Mouse (Mus musculus): ENCODE measurements around the gene Gm10840. TPM values are rescaled to one million over a fixed set of nuclear protein-coding genes. Genes with fewer than 3 reads are reported as not detected.
"Not testable (repeated sequence)": the region's sequence is repeated elsewhere in the genome, so short reads cannot be mapped to it uniquely, and the experiment has no call there.

Gene Gm10840
- total and polyA plus RNA-seq, 3 experiments = not detected

- Histone ChIP-seq H3K4me1 (ENCODE audit: control insufficient read depth in 1 of 2, insufficient read depth in 2 of 2) (peaks cover 6 to 57% of the 10 kb centered on the region in 2 experiments), H3K79me2 (replicated peaks; ENCODE audit: control insufficient read depth, extremely low read depth, insufficient read depth, poor library complexity, severe bottlenecking) (0 out of 2 replicates have a peak, but pooled peaks cover 4% of the 10 kb centered on the region), H3K4me2 (ENCODE audit: insufficient read depth, low read depth, poor library complexity, severe bottlenecking) (no peak overlapping the region), H3K9ac (ENCODE audit: insufficient read depth, low read depth) (no peak overlapping the region), H3K4me3 (replicated peaks in 1 of 3; ENCODE audit: low read depth in 2 of 3, low read length in 2 of 3, poor library complexity in 1 of 3) (no peak overlapping the region), H3K36me3 (replicated peaks in 1 of 2; ENCODE audit: control insufficient read depth in 1 of 2, insufficient read depth in 1 of 2, low read length in 1 of 2) (peaks cover 20 to 43% of the 10 kb centered on the region in 2 experiments), H3K27me3 (replicated peaks) (no peaks in the 10 kb centered on the region), H3K9me3 (replicated peaks; ENCODE audit: low read length) (no peaks in the 10 kb centered on the region), H3K27ac (ENCODE audit: insufficient read depth, low read depth) (no peak overlapping the region)
- TF ChIP-seq RAD21 (IDR thresholded peaks at IDR 0.05; ENCODE audit: low read depth, low read length) (no peak), KAT2A (IDR thresholded peaks at IDR 0.05; ENCODE audit: insufficient replicate concordance, low read length) (no peak), TCF12 (IDR thresholded peaks at IDR 0.05; ENCODE audit: low read depth, low read length) (no peak), MEF2A (IDR thresholded peaks at IDR 0.05; ENCODE audit: borderline replicate concordance, low read depth, low read length) (no peak), RCOR1 (conservative IDR thresholded peaks at IDR 0.05; ENCODE audit: low read depth, low read length) (no peak), EP300 (IDR thresholded peaks at IDR 0.05; ENCODE audit: low read length) (no peak), ZMIZ1 (IDR thresholded peaks at IDR 0.05; ENCODE audit: low read depth, low read length) (no peak), HCFC1 (IDR thresholded peaks at IDR 0.05; ENCODE audit: low read depth, low read length) (no peak), NRF1 (IDR thresholded peaks at IDR 0.05; ENCODE audit: low read depth, low read length) (no peak), GABPA (IDR thresholded peaks at IDR 0.05; ENCODE audit: insufficient replicate concordance, low read depth, low read length) (no peak), USF2 (conservative IDR thresholded peaks at IDR 0.05; ENCODE audit: low read depth, low read length) (no peak), NELFE (IDR thresholded peaks at IDR 0.05; ENCODE audit: low read depth, low read length) (no peak), IRF4 (IDR thresholded peaks at IDR 0.05; ENCODE audit: low read depth, low read length) (no peak), JUN (IDR thresholded peaks at IDR 0.05; ENCODE audit: insufficient read depth, low read depth, low read length) (no peak)
- no peak for DNase-seq (ENCODE audit: extremely low read depth)
- in situ Hi-C loops (cut with MboI; ENCODE audit: low pct_ligation_motif_present, low pct_unique_long_range_greater_than_20kb, low sequenced_read_pairs) = no loop called here
- dilution Hi-C loops (cut with MboI; ENCODE audit: extremely low pct_ligation_motif_present, extremely low pct_unique_long_range_greater_than_20kb, low sequenced_read_pairs) = no loop called here
Measured at GRCm38 (mm10) chr11:106195341-106195740, 34.7 kb downstream of the Gm10840 start.

GRCm38 (mm10) chr11:106198277-106198676 lies 37.6 kb downstream of the Gm10840 start:
- no peak for TF ChIP-seq ELF1 (IDR thresholded peaks at IDR 0.05; ENCODE audit: low read depth, low read length)
- no peak for TF ChIP-seq NELFE (IDR thresholded peaks at IDR 0.05; ENCODE audit: low read depth, low read length)
- no peak for TF ChIP-seq UBTF (IDR thresholded peaks at IDR 0.05; ENCODE audit: low read depth, low read length)
- no peak for TF ChIP-seq MAZ (IDR thresholded peaks at IDR 0.05; ENCODE audit: low read depth, low read length)
- peaks cover 31 to 53% of the 10 kb centered on the region in 2 experiments for H3K36me3 ChIP-seq (replicated peaks in 1 of 2; ENCODE audit: control insufficient read depth in 1 of 2, insufficient read depth in 1 of 2, low read length in 1 of 2)
- H3K27ac ChIP-seq (ENCODE audit: insufficient read depth, low read depth) = no peak overlapping the region
- no peaks in the 10 kb centered on the region for H3K9me3 ChIP-seq (replicated peaks; ENCODE audit: low read length)
- H3K79me2 ChIP-seq (replicated peaks; ENCODE audit: control insufficient read depth, extremely low read depth, insufficient read depth, poor library complexity, severe bottlenecking) = peaks cover 8% of the 10 kb centered on the region
- H3K27me3 ChIP-seq (replicated peaks) = no peaks in the 10 kb centered on the region
- no peak overlapping the region for H3K9ac ChIP-seq (ENCODE audit: insufficient read depth, low read depth)
- H3K4me2 ChIP-seq (ENCODE audit: insufficient read depth, low read depth, poor library complexity, severe bottlenecking) = no peak overlapping the region
- H3K4me3 ChIP-seq (replicated peaks in 1 of 3; ENCODE audit: low read depth in 2 of 3, low read length in 2 of 3, poor library complexity in 1 of 3) = no peak overlapping the region
- H3K4me1 ChIP-seq (ENCODE audit: control insufficient read depth in 1 of 2, insufficient read depth in 2 of 2) = peaks cover 10 to 72% of the 10 kb centered on the region in 2 experiments
- peak; percentile 38 for DNase-seq (ENCODE audit: extremely low read depth)
- in situ Hi-C loops (cut with MboI; ENCODE audit: low pct_ligation_motif_present, low pct_unique_long_range_greater_than_20kb, low sequenced_read_pairs) (no loop called here), dilution Hi-C loops (cut with MboI; ENCODE audit: extremely low pct_ligation_motif_present, extremely low pct_unique_long_range_greater_than_20kb, low sequenced_read_pairs) (no loop called here)

- H3K4me3 ChIP-seq (replicated peaks in 1 of 3; ENCODE audit: low read depth in 2 of 3, low read length in 2 of 3, poor library complexity in 1 of 3); H3K27ac ChIP-seq (ENCODE audit: insufficient read depth, low read depth); in situ Hi-C loops (cut with MboI; ENCODE audit: low pct_ligation_motif_present, low pct_unique_long_range_greater_than_20kb, low sequenced_read_pairs); dilution Hi-C loops (cut with MboI; ENCODE audit: extremely low pct_ligation_motif_present, extremely low pct_unique_long_range_greater_than_20kb, low sequenced_read_pairs); H3K9me3 ChIP-seq (replicated peaks; ENCODE audit: low read length); H3K9ac ChIP-seq (ENCODE audit: insufficient read depth, low read depth); DNase-seq (ENCODE audit: extremely low read depth); H3K27me3 ChIP-seq (replicated peaks); H3K4me2 ChIP-seq (ENCODE audit: insufficient read depth, low read depth, poor library complexity, severe bottlenecking); H3K79me2 ChIP-seq (replicated peaks; ENCODE audit: control insufficient read depth, extremely low read depth, insufficient read depth, poor library complexity, severe bottlenecking): not testable (repeated sequence)
- Histone ChIP-seq H3K4me1 (ENCODE audit: control insufficient read depth in 1 of 2, insufficient read depth in 2 of 2) (peaks cover 10 to 67% of the 10 kb centered on the region in 2 experiments), H3K36me3 (replicated peaks in 1 of 2; ENCODE audit: control insufficient read depth in 1 of 2, insufficient read depth in 1 of 2, low read length in 1 of 2) (peaks cover 45 to 68% of the 10 kb centered on the region in 2 experiments)
Measured at GRCm38 (mm10) chr11:106199997-106200396, 39.3 kb downstream of the Gm10840 start.
